Mouse (Mus musculus): ENCODE measurements around the gene Trpm3.

Gene Trpm3

DNA sequence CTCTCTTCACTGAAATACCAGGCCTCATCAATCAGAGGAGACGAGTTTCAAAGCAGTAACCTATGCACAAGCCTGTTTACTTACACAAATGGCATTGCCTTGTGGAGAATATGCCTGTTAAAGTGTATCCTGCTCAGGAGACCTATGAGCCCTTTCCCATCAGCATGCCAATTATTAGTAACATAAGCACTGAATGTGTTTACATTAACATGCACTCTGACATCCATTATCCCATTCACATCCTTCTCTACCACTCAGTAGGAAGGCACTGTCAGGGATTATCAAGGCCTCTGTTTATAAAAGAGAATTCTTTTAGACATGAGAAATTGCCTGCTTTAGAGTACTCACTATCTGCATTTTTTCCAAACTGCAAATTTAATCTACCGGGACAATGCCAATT lies 598.0 kb downstream of the Trpm3 start:
- no peak for DNase-seq (ENCODE audit: low read depth, low spot score)

DNA sequence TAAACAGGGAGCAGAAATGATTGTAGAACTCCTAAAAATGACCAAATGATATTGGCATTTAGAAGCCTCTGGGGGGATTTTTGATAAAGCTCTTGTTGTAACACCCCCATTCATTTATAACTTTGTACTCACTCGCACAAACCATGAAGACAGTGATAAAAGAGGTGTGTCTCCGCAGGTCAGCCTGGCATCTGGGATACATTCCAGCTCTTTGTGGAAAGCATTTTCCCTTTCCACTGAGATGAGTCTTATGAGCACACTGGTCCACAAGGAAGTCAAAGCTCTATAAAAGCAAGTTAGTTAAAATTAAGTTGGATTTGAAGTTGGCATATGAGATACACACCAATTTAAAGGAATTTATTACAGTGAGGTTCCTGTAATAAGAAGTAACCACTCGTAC lies 600.4 kb downstream of the Trpm3 start:
- no peak for DNase-seq (ENCODE audit: low read depth, low spot score)

DNA sequence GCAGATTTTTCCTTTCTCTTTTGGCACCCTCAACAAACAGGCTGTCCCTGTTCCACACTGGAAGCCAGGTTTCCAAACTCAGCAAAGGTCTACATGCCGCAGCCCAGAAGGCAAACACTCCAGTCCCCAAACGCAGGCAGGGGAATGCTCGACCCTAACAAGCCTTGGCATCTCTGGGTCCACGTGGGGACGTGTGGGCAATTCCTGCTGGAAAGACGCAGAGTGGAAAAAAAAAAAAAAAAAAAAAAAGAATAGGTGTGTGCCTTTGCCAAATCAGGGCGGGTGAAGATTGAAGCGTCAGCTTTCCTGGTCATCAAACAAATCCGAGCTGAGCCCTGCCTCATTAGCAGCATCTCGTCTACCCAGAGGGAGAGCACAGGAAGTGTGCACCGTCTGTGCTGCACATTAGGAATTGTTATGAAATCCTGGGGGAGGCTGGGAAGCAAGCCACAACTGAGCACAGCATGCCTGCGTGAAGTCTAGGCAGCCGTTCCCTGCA lies 614.5 kb downstream of the Trpm3 start:
- DNase-seq (ENCODE audit: low read depth, low spot score), result peak; percentile 13

DNA sequence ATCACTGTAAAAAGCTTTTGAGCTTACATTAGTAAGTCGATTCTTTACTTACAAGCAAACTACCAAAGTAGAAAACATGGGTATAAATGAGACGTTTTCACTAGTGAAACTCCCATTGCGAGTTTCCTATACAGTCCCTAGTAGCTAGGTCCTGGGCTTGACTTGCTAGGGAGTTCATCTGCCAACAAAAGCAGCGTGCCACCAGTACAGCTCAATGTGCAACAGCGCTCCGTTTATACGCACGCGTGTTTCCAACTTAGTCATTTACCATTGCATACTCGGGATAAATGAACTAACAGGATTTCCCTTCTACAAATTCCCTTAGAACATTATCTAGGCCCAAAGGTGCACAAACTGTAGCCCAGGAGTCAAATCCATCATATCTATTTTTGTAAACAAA lies 615.2 kb downstream of the Trpm3 start:
- DNase-seq (ENCODE audit: low read depth, low spot score), result no peak

DNA sequence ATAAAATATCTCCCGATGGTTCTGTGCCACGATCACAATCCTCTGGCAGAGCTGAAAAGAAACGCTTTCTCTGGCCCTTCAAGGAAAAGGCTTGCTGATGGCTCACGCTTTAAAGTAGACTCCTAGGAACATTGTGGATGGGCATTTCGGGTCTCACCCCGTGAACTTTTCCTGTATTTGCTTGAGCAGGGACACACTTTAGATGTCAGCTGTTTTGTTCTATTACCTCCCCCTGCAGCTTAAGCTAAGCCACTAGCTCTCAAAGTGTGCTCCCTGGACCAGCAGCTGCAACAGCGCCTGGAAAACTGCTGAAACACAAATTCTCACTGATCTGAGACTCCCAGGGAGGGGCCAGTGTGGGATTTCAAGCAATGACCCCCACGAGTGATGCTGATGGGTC lies 615.7 kb downstream of the Trpm3 start:
- no peak for DNase-seq (ENCODE audit: low read depth, low spot score)

DNA sequence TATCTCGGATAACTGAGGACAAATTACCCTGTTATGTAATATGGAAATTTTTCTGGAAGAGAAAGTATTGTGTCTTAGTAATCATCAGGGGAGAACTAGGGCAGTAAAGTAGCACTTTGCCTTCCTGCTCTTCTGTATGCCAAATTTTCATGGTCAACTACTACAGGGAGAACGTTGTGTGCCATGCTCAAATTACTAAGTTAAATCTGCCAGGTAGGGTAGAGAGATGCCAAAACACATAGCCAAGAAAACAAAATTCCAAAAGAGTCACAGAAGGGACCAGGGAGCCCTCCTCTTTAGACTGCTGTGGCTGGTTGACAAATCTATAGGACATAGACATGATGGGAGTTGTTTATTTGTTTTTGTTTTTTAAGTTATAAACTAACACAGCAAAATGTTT lies 619.6 kb downstream of the Trpm3 start:
- no peak for DNase-seq (ENCODE audit: low read depth, low spot score)

DNA sequence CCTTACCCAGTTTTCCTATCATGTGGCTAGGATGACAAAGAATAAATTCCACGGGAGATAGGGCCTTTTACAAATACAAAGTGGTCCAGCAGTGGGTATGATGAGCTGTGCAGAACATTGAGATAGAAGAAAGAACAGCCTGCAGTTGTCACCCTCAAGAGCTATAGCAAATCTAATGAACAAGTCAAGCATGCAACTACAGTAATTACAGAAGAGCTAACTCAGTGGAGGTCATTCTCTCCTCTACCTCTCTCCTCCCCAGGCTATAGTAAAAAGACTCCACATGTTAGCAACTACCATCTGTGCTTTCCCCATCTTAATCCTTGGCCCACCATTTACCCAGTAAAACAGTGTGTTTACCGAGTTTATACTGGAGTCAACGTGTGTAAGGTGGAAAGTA lies 629.4 kb downstream of the Trpm3 start:
- DNase-seq (ENCODE audit: low read depth, low spot score), result no peak

GRCm38 (mm10) chr19:22775191-22775695 lies 636.4 kb downstream of the Trpm3 start:
- no peak for DNase-seq (ENCODE audit: low read depth, low spot score)

- DNase-seq (ENCODE audit: low read depth, low spot score), result no peak
These were observed 641.5 kb downstream of the Trpm3 start for GRCm38 (mm10) chr19:22780192-22780843.

- no peak for DNase-seq (ENCODE audit: low read depth, low spot score)
These were observed 642.7 kb downstream of the Trpm3 start for GRCm38 (mm10) chr19:22781579-22781978.

- no peak for DNase-seq (ENCODE audit: low read depth, low spot score)
These were observed 644.9 kb downstream of the Trpm3 start for GRCm38 (mm10) chr19:22783745-22784144.

DNA sequence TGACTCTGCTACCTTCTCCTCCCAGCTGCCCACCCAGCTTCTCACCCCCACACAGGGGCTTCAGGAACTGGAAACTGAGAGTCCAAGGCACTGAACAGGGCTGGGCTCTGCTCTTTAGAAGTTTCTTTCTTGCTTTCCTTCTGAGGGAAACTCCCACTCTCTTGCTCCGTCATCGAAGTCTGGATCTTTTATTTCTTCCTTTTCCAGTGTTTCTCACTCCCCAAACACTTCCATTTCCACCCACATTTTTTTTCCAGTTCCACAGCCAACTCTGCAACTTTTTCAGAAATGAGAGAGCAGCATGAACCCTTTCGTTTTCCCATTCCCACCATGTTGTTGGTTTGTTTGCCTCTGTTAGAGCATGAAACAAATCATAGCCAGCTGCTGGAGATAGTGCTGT lies 650.9 kb downstream of the Trpm3 start:
- DNase-seq (ENCODE audit: low read depth, low spot score), result no peak

DNA sequence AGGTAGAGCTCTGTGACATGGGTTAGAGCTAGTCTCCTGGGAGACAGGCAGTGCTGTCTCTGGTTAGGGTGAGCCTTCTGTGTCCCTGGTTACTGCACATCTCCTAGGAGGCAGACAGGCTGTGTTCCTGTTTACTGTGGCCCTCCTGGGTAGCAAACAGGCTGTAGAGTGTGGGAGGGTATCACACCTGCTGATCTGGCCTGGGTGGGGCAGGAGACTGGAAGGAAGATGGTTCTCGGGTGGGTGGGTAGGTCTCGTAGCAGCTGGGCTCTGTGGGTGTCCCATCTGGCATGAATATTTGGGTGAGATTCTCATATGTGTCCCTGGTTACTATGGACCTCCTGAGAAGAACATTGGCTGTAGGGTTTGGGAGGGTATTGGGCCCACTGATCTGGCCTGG lies 658.1 kb downstream of the Trpm3 start:
- DNase-seq (ENCODE audit: low read depth, low spot score), result no peak

DNA sequence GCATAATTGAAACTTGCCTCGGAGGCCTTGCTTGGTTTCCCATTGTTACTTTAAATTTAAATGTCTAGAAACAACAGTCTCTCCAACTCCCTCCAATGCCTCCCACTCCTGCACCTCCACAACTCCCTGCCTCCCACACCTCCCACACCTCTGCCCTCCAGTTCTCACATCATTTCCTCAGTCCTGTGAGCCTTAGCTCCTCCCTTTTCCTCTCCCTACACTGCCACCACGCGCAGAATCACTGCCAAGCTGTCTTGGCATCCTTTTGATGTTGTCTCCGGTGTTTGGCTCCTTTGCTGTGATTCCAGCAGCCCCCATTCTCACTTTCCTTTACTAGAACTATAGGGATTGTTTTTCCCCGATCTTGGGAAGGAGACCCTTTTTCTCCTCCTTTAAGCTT lies 661.6 kb downstream of the Trpm3 start:
- no peak for DNase-seq (ENCODE audit: low read depth, low spot score)

- DNase-seq (ENCODE audit: low read depth, low spot score), result no peak
These were observed 664.5 kb downstream of the Trpm3 start for GRCm38 (mm10) chr19:22803396-22803795.

GRCm38 (mm10) chr19:22804311-22804710 lies 665.5 kb downstream of the Trpm3 start:
- no peak for DNase-seq (ENCODE audit: low read depth, low spot score)

DNA sequence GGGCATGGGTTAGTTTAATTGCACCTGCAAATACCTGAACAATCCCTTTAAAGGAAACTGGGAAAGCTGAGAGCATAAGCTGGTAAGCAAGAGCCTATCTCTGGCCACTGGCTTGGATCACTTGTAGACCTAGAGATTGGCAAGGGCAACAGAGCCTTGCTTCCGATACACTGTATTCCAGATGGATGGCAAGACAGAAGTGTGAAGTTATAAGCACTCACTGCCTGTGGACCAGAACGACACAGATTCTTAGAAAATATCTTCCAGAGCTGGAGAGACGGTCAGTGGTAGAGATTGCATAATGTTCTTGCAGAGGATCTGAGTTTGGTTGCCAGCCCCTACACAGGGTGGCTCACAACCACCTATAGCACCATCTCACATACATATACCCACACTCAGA lies 671.4 kb downstream of the Trpm3 start:
- DNase-seq (ENCODE audit: low read depth, low spot score), result no peak

DNA sequence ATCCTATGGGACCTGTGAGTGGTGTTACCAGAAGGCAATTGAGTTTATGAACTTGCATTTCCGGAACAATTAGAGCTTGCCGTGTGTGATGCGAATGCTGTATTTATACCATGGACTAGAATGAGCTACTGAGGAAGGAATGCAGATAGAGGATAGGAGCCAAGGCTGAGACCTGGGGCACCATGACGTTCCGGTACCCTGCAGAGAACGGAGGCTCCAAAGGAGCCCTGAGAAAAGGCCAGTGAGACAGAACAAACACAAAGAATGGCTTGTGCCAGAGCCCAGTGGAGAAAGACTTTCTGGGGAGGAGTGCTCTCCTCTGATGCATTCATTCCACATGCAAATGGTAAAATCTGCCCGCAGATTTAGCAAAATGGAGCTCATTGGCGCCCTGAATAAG lies 682.9 kb downstream of the Trpm3 start:
- no peak for DNase-seq (ENCODE audit: low read depth, low spot score)

DNA sequence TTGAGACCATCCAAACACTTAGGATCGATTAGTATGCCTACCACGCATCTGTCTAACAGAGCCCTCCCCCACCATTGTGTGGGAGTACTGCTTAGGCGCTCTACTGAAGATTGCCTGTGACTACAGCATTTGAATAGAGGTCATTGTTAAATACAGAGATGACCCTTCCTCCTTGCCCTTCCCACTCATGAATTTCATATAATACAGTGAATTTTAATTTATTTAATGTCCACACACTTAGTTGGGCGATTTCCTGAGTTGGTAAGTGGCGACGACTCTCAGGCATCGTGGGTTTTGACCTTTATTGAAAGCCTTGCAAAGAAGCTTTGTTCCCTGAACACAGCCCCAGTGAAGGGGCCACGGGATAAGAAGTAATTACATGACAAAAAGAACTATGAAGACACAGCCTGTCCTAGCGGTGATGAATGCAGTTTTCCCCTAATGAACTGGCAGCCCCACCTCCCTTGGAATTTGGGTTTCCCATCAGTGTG lies 684.7 kb downstream of the Trpm3 start:
- no peak for DNase-seq (ENCODE audit: low read depth, low spot score)

- peak; percentile 21 for DNase-seq (ENCODE audit: low read depth, low spot score)
These were observed 687.0 kb downstream of the Trpm3 start for GRCm38 (mm10) chr19:22825812-22826211.

DNA sequence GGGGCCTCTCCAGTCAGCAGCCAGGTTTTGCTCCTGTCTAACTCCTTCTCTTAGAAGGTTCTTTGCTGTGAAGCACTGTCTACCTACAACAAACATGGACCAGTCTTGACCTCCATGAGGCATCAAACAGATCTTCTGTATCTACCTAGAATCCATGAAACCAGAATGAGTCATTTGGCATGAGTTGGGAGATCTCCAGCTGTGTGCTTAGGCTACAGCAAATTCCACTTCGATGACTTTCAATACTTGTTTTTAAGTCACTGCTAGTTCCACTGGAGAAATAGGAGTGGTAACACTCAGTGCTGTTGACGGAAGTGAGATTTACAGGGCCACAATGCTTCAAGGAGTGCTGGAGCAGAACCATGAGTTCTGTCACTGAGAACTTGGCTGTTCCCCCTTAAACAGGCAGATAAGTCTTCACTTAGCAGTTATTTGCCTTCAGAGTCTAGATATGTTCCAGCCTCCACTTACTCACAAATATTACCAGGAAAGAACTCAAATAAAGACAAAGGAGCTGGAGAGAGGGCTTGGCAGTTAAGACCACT lies 689.4 kb downstream of the Trpm3 start:
- no peak for DNase-seq (ENCODE audit: low read depth, low spot score)

- DNase-seq (ENCODE audit: low read depth, low spot score), result no peak
These were observed 702.5 kb downstream of the Trpm3 start for GRCm38 (mm10) chr19:22841081-22842040.
